Mouse (Mus musculus) G1E-ER4 (cell line): ENCODE data around the gene Tcf7. TPM values are rescaled to one million over a fixed set of nuclear protein-coding genes. Genes with fewer than 3 reads are reported as not detected.

ENCODE experiments used
- GATA1 ChIP-seq: IDR thresholded peaks from one replicate; pipeline ENCODE4 v1.8.0; 2012; ENCODE audit warnings: low read length, inconsistent platforms
- polyA plus RNA-seq: library from polyadenylated mRNA; stranded (reverse); fragments of >175 nt; gene quantifications from 2 replicates; pipeline ENCODE4 v1.2.3, GENCODE M21; 2012

Gene Tcf7
- not detected in 2 replicates for polyA plus RNA-seq

DNA sequence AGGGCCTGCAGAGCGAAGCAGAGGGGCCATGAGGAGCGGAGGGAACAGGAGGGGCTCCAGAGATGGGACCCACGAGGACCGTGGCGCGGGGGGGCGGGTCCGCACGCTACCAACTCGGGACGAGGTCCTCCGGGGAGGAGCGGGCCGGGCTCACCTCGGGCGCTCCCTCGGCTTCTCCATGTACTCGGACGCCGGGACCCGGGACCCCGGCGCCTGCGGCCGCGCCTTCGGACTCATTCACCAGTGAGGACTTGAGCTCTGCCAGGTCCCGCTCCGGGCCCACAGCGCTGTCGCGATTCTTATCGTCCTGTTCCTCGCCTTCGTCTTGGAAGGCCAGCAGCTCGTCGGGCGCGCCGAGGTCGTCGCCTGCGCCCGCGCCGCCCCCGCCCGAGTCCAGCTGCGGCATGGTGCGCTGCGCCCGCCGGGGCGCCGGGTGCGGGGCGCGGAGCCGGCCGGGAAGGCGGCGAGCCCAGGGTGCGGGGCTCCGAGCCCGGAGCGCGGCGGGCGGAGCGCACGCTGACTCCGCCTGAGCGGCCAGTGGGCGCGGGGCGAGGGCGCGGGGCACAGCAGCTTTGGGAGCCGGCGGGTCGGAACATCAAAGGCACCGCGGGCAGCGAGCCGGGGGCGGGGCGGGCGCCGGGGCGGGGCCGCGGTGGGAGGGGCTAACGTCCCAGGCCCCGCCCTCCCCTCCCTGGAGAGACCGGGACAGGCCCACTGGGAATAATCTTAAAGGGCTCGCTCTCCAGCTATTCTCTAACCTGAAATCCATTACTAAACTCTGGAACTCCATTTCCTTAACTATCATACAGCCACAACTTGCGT is at the start of gene Tcf7:
Gene Tcf7, minus strand, starts transcription at position 241 of the 822 bp plus-strand sequence.
- no peak for TF ChIP-seq GATA1

DNA sequence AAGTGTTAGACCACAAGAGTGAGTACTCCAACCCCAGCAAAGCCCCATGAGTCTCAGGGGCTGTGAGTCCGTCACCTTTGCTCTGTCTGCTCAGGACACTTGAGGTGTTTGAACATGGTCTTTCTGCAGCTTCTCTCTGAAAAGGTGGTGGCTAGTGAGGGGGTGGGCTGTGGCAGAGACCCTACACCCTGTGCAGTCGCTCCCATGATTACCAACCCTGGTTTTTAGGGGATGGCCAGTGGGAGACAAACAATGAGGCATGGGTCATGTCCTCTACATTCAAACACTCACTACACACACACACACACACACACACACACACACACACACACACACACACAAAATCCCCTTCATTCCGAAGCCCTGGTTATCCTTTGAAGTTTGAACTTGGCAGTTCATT is 44.5 kb upstream of the Tcf7 start:
- no peak for TF ChIP-seq GATA1

DNA sequence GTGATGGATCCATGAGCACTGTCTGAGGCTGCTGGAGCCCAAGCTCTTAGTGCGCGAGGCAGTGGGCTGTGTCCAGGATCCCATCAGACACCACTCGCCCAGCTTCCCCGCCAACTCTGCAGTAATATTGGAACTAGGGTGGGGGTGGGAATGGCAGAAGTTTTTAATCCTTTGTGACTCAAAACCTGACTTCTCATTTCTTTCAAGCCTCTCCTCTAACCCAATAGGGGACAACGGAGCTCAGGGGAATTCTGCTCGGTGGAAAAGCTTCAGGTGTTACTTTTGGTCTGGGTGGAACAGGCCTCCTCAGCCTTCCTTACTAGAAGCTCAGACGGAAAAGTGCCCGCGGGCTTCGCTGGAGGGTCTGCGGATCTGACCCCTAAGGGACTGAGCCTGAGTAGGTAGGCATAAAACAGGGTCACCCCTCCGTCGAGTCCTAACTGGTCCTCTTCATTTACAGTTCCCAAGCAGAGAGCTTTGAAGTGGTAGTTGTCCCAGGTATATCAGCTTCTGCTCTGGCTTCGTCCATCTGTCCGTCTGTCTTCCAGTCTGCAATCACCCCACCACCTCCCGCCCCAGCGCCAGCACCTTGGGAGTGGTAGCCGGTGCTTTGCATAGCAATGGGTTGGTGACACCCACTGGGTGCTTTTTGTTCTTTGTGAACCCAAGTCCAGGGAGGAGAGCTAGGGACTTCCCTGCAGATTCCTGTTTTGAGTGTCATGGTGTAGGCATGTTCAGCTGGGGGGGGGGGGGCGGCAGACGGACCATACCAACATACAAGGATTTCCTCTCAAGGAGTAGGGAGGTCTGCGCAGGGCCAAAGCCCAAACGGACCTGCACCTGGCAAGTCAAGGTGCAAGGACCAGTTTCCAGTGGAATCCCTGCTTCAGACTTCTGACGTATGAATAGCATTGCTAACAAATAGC is 41.9 kb upstream of the Tcf7 start:
- TF ChIP-seq GATA1: no peak

DNA sequence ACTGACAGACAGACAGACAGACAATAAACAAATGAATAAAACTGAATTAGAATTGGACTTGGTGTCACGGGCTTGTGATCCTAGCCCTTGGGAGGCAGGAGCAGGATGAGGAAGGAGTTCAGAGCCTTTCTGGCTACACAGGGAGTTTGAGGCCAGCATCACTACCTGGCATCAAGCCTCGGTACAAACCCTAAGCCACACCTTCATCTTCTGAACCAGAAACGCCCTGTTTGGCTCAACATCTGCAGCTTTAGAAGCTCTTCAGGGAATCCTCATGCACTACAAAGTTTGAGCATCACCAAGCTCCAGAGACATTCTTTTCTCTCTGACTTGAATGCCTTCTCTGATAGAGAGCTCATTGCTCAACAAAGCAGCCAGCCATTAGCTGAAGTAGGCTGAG is 38.7 kb upstream of the Tcf7 start:
- TF ChIP-seq GATA1: no peak

DNA sequence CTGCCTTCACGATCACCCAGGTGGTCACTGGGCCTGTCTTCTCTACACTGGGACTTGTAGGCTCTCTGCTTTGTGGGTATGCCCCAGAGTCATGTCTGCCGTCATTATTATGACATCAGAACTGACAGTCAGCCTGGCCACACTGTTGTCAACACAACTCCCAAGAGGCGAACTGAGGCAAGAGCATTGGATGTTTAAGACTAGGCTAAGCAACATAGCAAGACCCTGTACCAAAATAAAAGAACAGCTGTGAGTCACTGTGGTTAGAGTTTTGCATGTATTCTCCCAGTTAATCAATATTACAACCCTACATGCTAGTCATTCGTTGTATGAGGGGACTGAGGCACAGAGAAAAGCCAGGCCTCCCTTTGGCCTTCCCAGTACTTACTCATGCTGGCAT is 37.7 kb upstream of the Tcf7 start:
- no peak for TF ChIP-seq GATA1

DNA sequence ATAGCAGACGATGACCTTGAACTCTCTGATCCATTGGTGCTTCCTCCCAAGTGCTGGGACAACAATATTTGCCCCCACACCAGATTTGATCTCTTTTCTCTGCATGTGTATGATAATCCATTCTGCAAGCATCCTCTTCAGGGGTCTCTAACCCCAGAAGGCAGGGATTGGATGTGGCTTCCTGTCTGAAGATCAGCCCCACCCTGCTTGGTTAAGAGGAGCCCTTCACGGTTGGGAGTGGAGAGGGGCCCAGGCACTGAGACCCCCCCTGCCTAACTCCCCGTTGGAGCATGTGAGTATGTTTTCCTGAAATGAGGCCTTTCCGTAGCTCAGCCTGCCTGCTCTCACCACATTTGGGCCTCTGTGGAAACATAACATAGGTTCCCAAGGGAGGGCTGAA is 36.9 kb upstream of the Tcf7 start:
- no peak for TF ChIP-seq GATA1

DNA sequence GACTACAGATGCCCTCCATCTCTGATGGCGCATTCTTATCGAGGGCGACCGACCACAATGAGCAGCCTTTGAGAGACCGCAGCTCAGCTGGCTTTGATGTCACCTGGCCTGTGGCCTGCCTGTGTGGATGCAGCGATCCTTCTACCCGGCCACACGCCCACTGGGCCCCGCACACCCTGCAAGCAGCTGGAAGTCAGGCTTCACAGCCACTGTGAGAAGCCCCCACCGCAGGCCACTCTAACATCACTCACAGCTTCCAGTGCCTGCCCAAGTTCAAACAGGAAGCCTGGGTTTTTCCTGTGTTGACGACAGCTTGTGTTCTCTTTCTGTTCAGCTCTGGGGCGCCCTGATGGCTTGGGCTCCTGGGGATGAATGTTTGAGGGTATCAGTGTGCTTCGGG is 35.6 kb upstream of the Tcf7 start:
- TF ChIP-seq GATA1: no peak

DNA sequence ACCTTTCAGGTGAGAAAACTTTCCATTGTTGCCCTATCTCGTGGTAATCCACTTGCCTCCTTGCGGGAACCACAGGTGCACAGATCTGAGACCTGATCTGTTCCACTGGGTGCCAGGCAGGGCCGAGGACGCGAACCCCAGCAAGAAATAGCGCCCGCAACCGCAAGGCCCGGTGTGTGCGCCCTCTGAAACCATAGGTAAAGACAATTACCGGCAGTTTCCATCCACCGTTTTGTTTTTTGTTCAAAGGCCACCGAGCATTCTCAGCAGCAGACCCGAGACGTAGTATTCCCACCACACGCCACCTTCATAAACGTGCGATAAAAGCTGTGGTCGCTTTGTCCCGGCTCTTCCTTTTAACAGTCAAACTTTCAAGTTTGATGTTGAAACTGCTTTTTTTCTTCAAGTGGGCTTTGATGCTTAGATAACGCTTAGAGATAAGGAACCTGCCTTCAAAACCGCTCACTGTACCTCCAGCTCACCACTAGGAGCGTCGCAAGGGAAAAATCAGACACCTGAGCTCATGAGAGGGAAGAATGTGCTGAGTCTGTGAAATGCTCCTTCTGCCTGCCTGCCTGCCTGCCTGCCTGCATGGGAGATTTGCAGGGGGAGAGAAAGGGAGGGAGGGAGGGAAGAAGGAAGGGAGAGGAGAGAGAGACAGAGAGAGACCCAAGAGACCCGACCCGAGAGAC is 31.4 kb upstream of the Tcf7 start:
- TF ChIP-seq GATA1: no peak

DNA sequence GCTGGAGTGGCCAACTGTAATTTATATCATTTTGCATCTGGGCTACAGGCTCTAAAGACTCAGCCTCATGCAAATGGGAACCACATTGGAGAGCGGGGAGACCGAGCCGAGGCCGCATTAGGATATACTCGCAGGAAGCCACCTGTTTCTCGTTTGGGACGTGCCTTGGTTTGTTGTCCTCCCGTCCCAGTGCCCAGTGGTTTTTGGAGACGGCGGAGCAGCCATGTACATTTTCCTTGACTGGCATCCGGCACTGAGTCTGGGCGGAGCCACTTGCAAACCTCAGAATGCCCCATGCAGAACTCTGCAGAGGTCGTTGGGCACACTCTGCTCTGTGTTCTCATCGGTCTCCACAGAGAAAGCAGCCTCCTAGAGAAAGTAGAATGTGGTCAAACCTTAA is 27.9 kb upstream of the Tcf7 start:
- TF ChIP-seq GATA1: no peak

DNA sequence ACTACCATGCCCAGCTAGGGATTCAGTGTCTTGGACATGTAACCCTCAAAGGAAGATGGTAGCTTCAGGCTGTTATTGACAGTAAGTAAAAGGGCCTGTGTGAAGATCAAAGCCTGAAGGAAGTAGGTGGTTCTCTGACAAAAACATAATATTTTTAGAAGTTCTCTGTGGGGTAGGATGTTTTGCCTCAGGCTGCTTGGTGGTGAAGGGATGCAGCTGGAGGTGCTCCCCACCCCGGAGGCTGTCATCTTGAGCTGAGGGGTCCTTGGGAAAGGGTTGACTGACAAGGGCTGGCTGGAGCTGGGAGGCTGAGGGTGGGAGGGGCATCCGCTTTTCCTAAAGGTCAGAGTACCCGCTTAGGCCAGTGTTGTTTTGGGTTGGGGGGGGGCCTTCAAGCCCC is 26.7 kb upstream of the Tcf7 start:
- TF ChIP-seq GATA1: no peak

DNA sequence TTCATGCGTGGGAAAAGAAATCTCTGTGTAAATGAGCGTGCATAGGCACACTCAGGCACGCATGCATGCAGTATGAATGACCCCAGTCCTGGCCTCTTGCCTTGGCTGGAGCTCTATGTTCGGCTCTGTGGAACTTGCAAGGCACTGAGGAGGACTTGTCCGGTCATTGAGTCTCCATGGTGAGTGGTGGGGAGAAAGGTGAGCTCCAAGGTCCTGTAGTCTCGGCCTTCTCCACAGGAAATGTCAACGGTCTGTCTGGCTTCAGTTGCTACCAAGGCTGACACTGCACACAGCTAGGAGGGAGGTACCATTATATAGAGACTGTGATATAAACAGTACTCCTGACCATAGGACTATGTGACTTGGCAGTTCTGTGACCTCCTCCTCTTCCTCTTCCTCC is 23.6 kb upstream of the Tcf7 start:
- TF ChIP-seq GATA1: no peak

DNA sequence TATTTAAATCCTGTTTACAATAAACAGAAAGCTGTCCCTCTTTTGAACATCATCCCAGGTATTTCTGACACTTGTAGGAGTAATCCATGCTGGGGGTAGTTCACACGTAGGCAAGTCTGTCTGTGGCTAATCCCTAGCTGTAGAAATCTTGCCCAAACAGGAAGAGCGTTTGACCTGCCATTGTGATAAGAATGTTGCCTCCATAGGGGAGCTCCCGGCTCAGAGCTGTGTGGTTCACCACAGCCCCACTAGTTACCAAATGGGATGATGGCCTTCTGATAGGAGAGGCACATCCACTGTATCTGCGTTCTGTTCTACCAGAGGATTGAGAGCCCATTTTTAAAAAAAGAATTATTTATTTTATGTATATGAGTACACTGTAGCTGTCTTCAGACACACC is 22.5 kb upstream of the Tcf7 start:
- TF ChIP-seq GATA1: peak; percentile 14

DNA sequence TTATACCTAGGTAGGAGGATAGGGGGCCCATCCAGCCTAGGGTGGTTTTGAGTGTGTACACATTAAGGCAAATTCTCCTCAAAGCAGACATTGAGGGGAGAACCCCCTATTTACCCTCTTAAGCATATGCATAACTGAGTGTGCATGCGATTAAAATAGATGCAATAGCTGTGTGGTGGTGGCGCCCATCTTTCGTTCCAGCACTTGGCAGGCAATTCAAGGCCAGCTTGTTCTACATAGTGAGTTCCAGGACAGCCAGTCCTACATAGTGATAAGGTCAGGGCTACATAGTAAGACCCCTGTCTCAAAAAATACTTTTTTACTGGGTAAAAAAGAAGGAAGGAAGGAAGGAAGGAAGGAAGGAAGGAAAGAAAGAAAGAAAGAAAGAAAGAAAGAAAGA is 19.9 kb upstream of the Tcf7 start:
- TF ChIP-seq GATA1: no peak

DNA sequence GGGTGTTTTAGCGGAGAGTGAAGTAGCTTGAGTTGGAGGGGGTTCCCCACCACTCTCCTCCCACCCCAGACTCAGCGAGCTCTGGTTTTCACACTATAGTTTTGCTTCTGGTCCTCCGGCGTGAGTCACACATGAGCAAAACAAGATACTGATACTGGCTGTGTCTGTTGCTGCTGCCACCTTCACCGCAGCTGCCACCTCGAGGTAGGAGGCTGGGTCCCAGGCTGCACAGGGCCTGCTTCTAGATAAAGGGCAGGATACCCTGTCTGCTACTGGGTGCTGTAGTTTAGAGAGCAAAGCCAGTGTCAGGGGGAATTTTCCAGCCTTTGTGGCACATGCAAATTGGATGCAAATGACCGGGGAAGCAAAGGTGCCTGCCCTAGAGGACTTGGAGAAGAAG is 16.9 kb upstream of the Tcf7 start:
- TF ChIP-seq GATA1: no peak

DNA sequence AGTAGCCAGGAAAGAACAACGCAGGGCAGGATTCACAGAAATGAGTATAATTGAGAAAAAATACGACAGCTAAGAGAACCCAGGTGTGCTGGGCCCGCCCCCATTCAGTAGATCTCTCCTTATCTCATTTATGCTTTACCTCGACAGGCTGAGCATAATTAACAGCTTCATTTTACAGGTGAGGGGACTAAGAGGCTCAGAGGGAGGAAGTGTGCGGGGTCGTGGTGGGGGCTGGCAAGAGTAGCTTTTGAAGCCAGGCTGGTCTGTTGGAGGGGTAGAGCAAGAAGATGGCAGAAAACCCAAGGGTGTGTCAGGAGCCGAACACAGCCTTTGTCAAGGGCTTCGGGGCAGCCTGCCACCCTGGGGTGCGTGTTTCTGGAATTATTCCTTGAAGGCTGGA is 16.1 kb upstream of the Tcf7 start:
- TF ChIP-seq GATA1: no peak

DNA sequence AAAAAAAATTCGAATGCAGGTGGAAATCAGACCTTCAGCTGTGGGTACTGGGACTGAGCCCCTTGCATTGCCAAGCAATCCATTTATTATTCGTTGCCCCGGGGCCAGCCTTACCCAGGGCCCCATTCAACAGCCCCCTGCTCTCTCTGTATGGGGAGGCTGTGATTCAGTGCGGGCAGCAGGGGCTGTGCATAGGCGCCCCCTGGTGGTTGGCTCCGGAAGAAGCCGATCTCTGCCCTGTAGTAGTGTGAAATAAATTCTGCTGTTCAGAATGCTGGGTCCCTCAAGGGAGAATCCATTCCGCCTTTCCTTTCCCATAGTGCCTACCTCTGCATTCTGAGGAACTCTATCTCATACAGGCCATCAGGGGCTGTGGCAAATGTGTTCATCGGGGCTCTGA is 14.5 kb upstream of the Tcf7 start:
- TF ChIP-seq GATA1: no peak
